Mouse (Mus musculus): ENCODE measurements around the gene Gm12845. TPM values are rescaled to one million over a fixed set of nuclear protein-coding genes. Genes with fewer than 3 reads are reported as not detected.

The Gm12845 gene
- not detected in 2 replicates for polyA plus RNA-seq (2014; fragmentation: Nextera tagmentation; extraction: Ambion mirVana)

DNA sequence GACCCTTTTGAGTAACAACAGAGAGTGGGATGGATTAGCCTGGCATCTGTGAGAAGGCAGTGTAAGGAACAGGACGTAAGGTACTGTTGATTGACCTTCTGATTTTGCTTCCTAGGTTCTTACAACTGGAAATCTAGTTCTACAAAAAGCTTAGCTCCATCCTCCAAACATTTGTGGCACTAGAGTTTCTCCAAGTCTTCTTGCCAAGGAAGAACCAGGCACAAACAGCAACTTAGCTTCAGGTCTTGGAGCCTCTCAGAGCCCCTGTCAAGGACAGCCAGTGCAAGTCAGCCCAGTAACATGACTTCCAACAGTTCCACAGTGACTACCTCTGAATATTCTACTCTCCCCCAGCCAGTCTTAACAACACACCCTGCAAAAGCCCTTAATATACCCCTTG lies at the start of gene Gm12845:
Gene Gm12845, plus strand, starts transcription at position 301 of the 400 bp plus-strand sequence.
- 80% methylated on average over 1 of the region's 1 CpGs for WGBS
- Histone ChIP-seq H3K36me3 (ENCODE audit: control insufficient read depth, insufficient read depth, low read length) (no peaks in the 10 kb centered on the region), H3K27me3 (replicated peaks; ENCODE audit: control insufficient read depth, insufficient read depth, low read length) (no peaks in the 10 kb centered on the region), H3K4me2 (no peak within 1 kb of the TSS), H3K27ac (ENCODE audit: low read depth, low read length) (no peak within 1 kb of the TSS), H3K4me3 (ENCODE audit: low read depth, low read length) (no peak within 1 kb of the TSS), H3K4me1 (replicated peaks; ENCODE audit: control insufficient read depth, insufficient read depth, low read length) (no peaks in the 10 kb centered on the region), H3K9ac (ENCODE audit: low read depth, low read length) (no peak within 1 kb of the TSS), H3K9me3 (ENCODE audit: control insufficient read depth, low read length) (no peaks in the 10 kb centered on the region)
- ATAC-seq (replicated peaks; ENCODE audit: low FRiP score), result no peak
- no peak for DNase-seq (ENCODE audit: low spot score)

- Histone ChIP-seq H3K4me1 (replicated peaks; ENCODE audit: control insufficient read depth, insufficient read depth, low read length) (peaks cover 6% of the 10 kb centered on the region), H3K27me3 (replicated peaks; ENCODE audit: control insufficient read depth, insufficient read depth, low read length) (no peaks in the 10 kb centered on the region), H3K4me2 (no peak overlapping the region), H3K27ac (ENCODE audit: low read depth, low read length) (no peak overlapping the region), H3K9ac (ENCODE audit: low read depth, low read length) (no peak overlapping the region), H3K36me3 (ENCODE audit: control insufficient read depth, insufficient read depth, low read length) (peaks cover 44% of the 10 kb centered on the region), H3K4me3 (ENCODE audit: low read depth, low read length) (no peak overlapping the region), H3K9me3 (ENCODE audit: control insufficient read depth, low read length) (no peaks in the 10 kb centered on the region)
- DNase-seq (ENCODE audit: low spot score) (peak; percentile 70), ATAC-seq (replicated peaks; ENCODE audit: low FRiP score) (peak; percentile 48)
- 27% methylated on average over 3 of the region's 3 CpGs for WGBS
These were observed 47.3 kb upstream of the Gm12845 start for GRCm38 (mm10) chr4:117676903-117677302.

GRCm38 (mm10) chr4:117680963-117681362 lies 43.2 kb upstream of the Gm12845 start:
- H3K9me3 ChIP-seq (ENCODE audit: control insufficient read depth, low read length), result no peaks in the 10 kb centered on the region
- peaks cover 15% of the 10 kb centered on the region for H3K36me3 ChIP-seq (ENCODE audit: control insufficient read depth, insufficient read depth, low read length)
- peaks cover 6% of the 10 kb centered on the region for H3K4me1 ChIP-seq (replicated peaks; ENCODE audit: control insufficient read depth, insufficient read depth, low read length)
- no peak for DNase-seq (ENCODE audit: low spot score)
- no peak overlapping the region; the same call in 1 of the 2 replicates for H3K9ac ChIP-seq (ENCODE audit: low read depth, low read length)
- H3K27me3 ChIP-seq (replicated peaks; ENCODE audit: control insufficient read depth, insufficient read depth, low read length), result no peaks in the 10 kb centered on the region
- H3K27ac ChIP-seq (ENCODE audit: low read depth, low read length), result no peak overlapping the region
- no peak for ATAC-seq (replicated peaks; ENCODE audit: low FRiP score)
- WGBS, result 81% methylated on average over 6 of the region's 6 CpGs
- H3K4me2 ChIP-seq, result peak overlapping the region; percentile 91
- H3K4me3 ChIP-seq (ENCODE audit: low read depth, low read length), result peak overlapping the region; percentile 81

GRCm38 (mm10) chr4:117681931-117682461 lies 42.2 kb upstream of the Gm12845 start, which contains the start of gene Dmap1:
Gene Dmap1 (minus strand): TSS chr4:117682273.
- ATAC-seq (replicated peaks; ENCODE audit: low FRiP score) (peak; percentile 82), DNase-seq (ENCODE audit: low spot score) (peak; percentile 87)
- H3K27ac ChIP-seq (ENCODE audit: low read depth, low read length), result 0 out of 2 replicates have a peak within 1 kb of the TSS, but pooled peaks have one; percentile 8
- no peaks in the 10 kb centered on the region for H3K9me3 ChIP-seq (ENCODE audit: control insufficient read depth, low read length)
- H3K36me3 ChIP-seq (ENCODE audit: control insufficient read depth, insufficient read depth, low read length), result peaks cover 10% of the 10 kb centered on the region
- peak within 1 kb of the TSS; percentile 81 for H3K4me3 ChIP-seq (ENCODE audit: low read depth, low read length)
- 0% methylated on average over 33 of the region's 33 CpGs for WGBS
- H3K9ac ChIP-seq (ENCODE audit: low read depth, low read length), result peak within 1 kb of the TSS; percentile 79
- no peaks in the 10 kb centered on the region for H3K27me3 ChIP-seq (replicated peaks; ENCODE audit: control insufficient read depth, insufficient read depth, low read length)
- H3K4me1 ChIP-seq (replicated peaks; ENCODE audit: control insufficient read depth, insufficient read depth, low read length), result peaks cover 6% of the 10 kb centered on the region
- H3K4me2 ChIP-seq, result peak within 1 kb of the TSS; percentile 91

DNA sequence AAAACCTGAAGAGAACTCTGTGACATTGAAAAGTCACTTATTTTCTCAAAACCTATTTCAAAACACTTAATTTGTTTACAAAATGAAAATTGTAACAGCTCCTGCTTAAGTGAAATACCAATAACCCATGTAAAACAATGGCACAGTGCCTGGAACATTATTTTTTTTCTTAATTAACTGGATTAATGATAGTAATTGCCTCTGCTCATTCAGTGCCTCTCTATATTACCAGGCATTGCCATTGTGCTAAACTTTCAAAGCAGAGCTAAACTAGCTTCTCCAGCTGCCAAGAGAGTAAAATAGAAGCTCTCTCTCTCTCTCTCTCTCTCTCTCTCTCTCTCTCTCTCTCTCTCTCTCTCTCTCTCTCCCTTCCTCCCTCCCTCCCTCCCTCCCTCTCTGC lies 41.7 kb upstream of the Gm12845 start:
- Histone ChIP-seq H3K4me3 (ENCODE audit: low read depth, low read length) (peak overlapping the region; percentile 81), H3K4me1 (replicated peaks; ENCODE audit: control insufficient read depth, insufficient read depth, low read length) (peaks cover 6% of the 10 kb centered on the region), H3K27ac (ENCODE audit: low read depth, low read length) (0 out of 2 replicates have a peak overlapping the region, but pooled peaks have one; percentile 8), H3K9ac (ENCODE audit: low read depth, low read length) (peak overlapping the region; percentile 79), H3K27me3 (replicated peaks; ENCODE audit: control insufficient read depth, insufficient read depth, low read length) (no peaks in the 10 kb centered on the region), H3K9me3 (ENCODE audit: control insufficient read depth, low read length) (no peaks in the 10 kb centered on the region), H3K36me3 (ENCODE audit: control insufficient read depth, insufficient read depth, low read length) (peaks cover 7% of the 10 kb centered on the region), H3K4me2 (peak overlapping the region; percentile 91)
- ATAC-seq (replicated peaks; ENCODE audit: low FRiP score), result no peak
- no peak for DNase-seq (ENCODE audit: low spot score)

DNA sequence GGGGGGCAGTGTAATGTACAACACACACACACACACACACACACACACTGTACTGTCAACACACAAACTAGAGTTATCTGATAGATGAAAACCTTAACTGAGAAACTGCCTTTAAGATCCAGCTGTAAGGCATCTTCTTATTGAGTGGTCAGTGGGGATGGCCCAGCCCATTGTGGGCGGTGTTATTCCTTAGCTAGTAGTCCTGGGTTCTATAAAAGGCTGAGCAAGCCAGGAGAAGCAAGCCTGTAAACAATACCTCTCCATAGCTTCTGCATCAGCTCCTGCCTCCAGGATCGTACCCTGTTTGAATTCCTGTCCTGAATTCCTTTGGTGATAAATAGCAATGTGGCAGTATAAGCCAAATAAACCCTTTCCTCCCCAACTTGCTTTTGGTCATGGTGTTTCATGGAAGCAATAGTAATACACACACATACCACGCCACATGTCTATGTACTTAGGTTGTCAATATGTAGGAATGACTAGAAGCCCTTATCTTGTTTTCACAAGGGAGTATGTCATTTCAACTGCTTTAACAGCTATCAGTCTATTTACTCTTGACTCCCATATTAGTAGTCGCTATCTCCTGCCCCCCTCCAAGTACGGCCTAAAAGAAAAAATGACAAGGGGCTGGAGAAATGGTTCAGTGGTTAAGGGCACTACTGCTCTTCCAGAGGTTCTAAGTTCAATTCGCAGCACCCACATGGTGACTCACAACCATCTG lies 41.0 kb upstream of the Gm12845 start:
- Histone ChIP-seq H3K9me3 (ENCODE audit: control insufficient read depth, low read length) (no peaks in the 10 kb centered on the region), H3K4me2 (no peak overlapping the region), H3K9ac (ENCODE audit: low read depth, low read length) (no peak overlapping the region), H3K4me1 (replicated peaks; ENCODE audit: control insufficient read depth, insufficient read depth, low read length) (peaks cover 6% of the 10 kb centered on the region), H3K27me3 (replicated peaks; ENCODE audit: control insufficient read depth, insufficient read depth, low read length) (no peaks in the 10 kb centered on the region), H3K27ac (ENCODE audit: low read depth, low read length) (no peak overlapping the region), H3K36me3 (ENCODE audit: control insufficient read depth, insufficient read depth, low read length) (peaks cover 2% of the 10 kb centered on the region; the same call in 1 of the 2 replicates), H3K4me3 (ENCODE audit: low read depth, low read length) (no peak overlapping the region)
- ATAC-seq (replicated peaks; ENCODE audit: low FRiP score), result no peak; the same call in 1 of the 2 replicates
- DNase-seq (ENCODE audit: low spot score), result no peak
- 69% methylated on average over 6 of the region's 6 CpGs for WGBS

DNA sequence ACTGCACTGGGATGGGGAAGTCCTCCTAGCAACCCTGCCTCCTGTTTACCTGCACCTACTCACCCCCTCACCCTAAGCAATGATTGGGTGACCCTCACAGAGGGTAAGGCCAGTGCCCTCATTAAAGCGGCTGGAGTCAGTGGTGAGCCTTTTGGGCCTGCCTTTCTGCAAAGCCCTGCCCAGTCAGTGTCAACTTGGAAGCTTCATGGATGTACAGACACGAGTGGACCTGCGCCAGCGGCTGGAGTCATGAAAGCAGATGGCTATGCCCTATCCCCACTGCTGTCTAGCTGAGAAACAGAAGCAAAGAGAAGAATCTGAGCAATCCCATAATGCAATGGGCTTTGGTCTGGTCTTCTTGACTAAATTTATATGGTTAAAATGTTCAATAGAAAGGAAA lies 37.9 kb upstream of the Gm12845 start:
- H3K4me3 ChIP-seq (ENCODE audit: low read depth, low read length), result no peak overlapping the region
- H3K9me3 ChIP-seq (ENCODE audit: control insufficient read depth, low read length), result no peaks in the 10 kb centered on the region
- no peak overlapping the region for H3K27ac ChIP-seq (ENCODE audit: low read depth, low read length)
- no peak for ATAC-seq (replicated peaks; ENCODE audit: low FRiP score)
- H3K27me3 ChIP-seq (replicated peaks; ENCODE audit: control insufficient read depth, insufficient read depth, low read length), result no peaks in the 10 kb centered on the region
- no peak overlapping the region for H3K4me2 ChIP-seq
- peaks cover 2% of the 10 kb centered on the region for H3K4me1 ChIP-seq (replicated peaks; ENCODE audit: control insufficient read depth, insufficient read depth, low read length)
- H3K36me3 ChIP-seq (ENCODE audit: control insufficient read depth, insufficient read depth, low read length), result no peaks in the 10 kb centered on the region
- whole genome bisulfite sequencing, result 82% methylated on average over 4 of the region's 4 CpGs
- DNase-seq (ENCODE audit: low spot score), result no peak
- H3K9ac ChIP-seq (ENCODE audit: low read depth, low read length), result no peak overlapping the region

- no peak overlapping the region for H3K4me3 ChIP-seq (ENCODE audit: low read depth, low read length)
- DNase-seq (ENCODE audit: low spot score) (peak; percentile 36), ATAC-seq (replicated peaks; ENCODE audit: low FRiP score) (no peak)
- 5% methylated on average over 7 of the region's 7 CpGs for WGBS
- no peak overlapping the region for H3K27ac ChIP-seq (ENCODE audit: low read depth, low read length)
- H3K36me3 ChIP-seq (ENCODE audit: control insufficient read depth, insufficient read depth, low read length), result no peaks in the 10 kb centered on the region
- no peaks in the 10 kb centered on the region for H3K9me3 ChIP-seq (ENCODE audit: control insufficient read depth, low read length)
- no peak overlapping the region for H3K9ac ChIP-seq (ENCODE audit: low read depth, low read length)
- H3K4me1 ChIP-seq (replicated peaks; ENCODE audit: control insufficient read depth, insufficient read depth, low read length), result no peaks in the 10 kb centered on the region
- H3K4me2 ChIP-seq, result no peak overlapping the region
- H3K27me3 ChIP-seq (replicated peaks; ENCODE audit: control insufficient read depth, insufficient read depth, low read length), result no peaks in the 10 kb centered on the region
These were observed 18.9 kb upstream of the Gm12845 start for GRCm38 (mm10) chr4:117705361-117705760.
